Mouse (Mus musculus): ENCODE results near the gene Slc4a1. TPM values are rescaled to one million over a fixed set of nuclear protein-coding genes. Genes with fewer than 3 reads are reported as not detected.

The Slc4a1 gene
- polyA plus RNA-seq, 1 experiment: not detected

- Histone ChIP-seq H3K27ac (ENCODE audit: insufficient read depth, low read length) (peak within 1 kb of the TSS; percentile 90), H3K4me1 (ENCODE audit: control insufficient read depth, insufficient read depth, low read length) (peaks cover 8% of the 10 kb centered on the region), H3K4me3 (ENCODE audit: insufficient read depth, low read length) (peak within 1 kb of the TSS; percentile 98)
- no peak for TF ChIP-seq CTCF (IDR thresholded peaks at IDR 0.05; ENCODE audit: borderline replicate concordance, insufficient read depth, low read length)
- peak; percentile 67; the same call in 1 of the 2 replicates for TF ChIP-seq POLR2A (IDR thresholded peaks at IDR 0.05; ENCODE audit: low read depth, low read length)
Measured at GRCm38 (mm10) chr11:102319410-102319792, 46.6 kb downstream of the Slc4a1 start, which contains the start of gene Ubtf. Ubtf (minus strand) TSS chr11:102319742.

- TF ChIP-seq CTCF (IDR thresholded peaks at IDR 0.05; ENCODE audit: borderline replicate concordance, insufficient read depth, low read length) (no peak), POLR2A (IDR thresholded peaks at IDR 0.05; ENCODE audit: low read depth, low read length) (peak; percentile 48)
- Histone ChIP-seq H3K4me1 (ENCODE audit: control insufficient read depth, insufficient read depth, low read length) (peaks cover 8% of the 10 kb centered on the region), H3K27ac (ENCODE audit: insufficient read depth, low read length) (peak overlapping the region; percentile 90), H3K4me3 (ENCODE audit: insufficient read depth, low read length) (peak overlapping the region; percentile 98)
Measured at GRCm38 (mm10) chr11:102318576-102319409, 47.2 kb downstream of the Slc4a1 start.

- peak overlapping the region; percentile 90 for H3K27ac ChIP-seq (ENCODE audit: insufficient read depth, low read length)
- H3K4me1 ChIP-seq (ENCODE audit: control insufficient read depth, insufficient read depth, low read length): peaks cover 8% of the 10 kb centered on the region
- peak overlapping the region; percentile 98 for H3K4me3 ChIP-seq (ENCODE audit: insufficient read depth, low read length)
- TF ChIP-seq POLR2A (IDR thresholded peaks at IDR 0.05; ENCODE audit: low read depth, low read length): no peak
- TF ChIP-seq CTCF (IDR thresholded peaks at IDR 0.05; ENCODE audit: borderline replicate concordance, insufficient read depth, low read length): no peak
Measured at GRCm38 (mm10) chr11:102317901-102318575, 48.0 kb downstream of the Slc4a1 start.

GRCm38 (mm10) chr11:102317298-102317900, 48.6 kb downstream of the Slc4a1 start:
- TF ChIP-seq POLR2A (IDR thresholded peaks at IDR 0.05; ENCODE audit: low read depth, low read length) (0 out of 2 replicates have a peak, but pooled peaks have one; percentile 11), CTCF (IDR thresholded peaks at IDR 0.05; ENCODE audit: borderline replicate concordance, insufficient read depth, low read length) (no peak)
- H3K27ac ChIP-seq (ENCODE audit: insufficient read depth, low read length): peak overlapping the region; percentile 92
- peak overlapping the region; percentile 72 for H3K4me3 ChIP-seq (ENCODE audit: insufficient read depth, low read length)
- peaks cover 8% of the 10 kb centered on the region for H3K4me1 ChIP-seq (ENCODE audit: control insufficient read depth, insufficient read depth, low read length)

GRCm38 (mm10) chr11:102316572-102317297, 49.3 kb downstream of the Slc4a1 start:
- peak overlapping the region; percentile 77 for H3K4me3 ChIP-seq (ENCODE audit: insufficient read depth, low read length)
- H3K27ac ChIP-seq (ENCODE audit: insufficient read depth, low read length): peak overlapping the region; percentile 92
- peaks cover 8% of the 10 kb centered on the region for H3K4me1 ChIP-seq (ENCODE audit: control insufficient read depth, insufficient read depth, low read length)
- peak; percentile 34 for TF ChIP-seq POLR2A (IDR thresholded peaks at IDR 0.05; ENCODE audit: low read depth, low read length)
- TF ChIP-seq CTCF (IDR thresholded peaks at IDR 0.05; ENCODE audit: borderline replicate concordance, insufficient read depth, low read length): no peak

GRCm38 (mm10) chr11:102315690-102316571, 50.1 kb downstream of the Slc4a1 start:
- TF ChIP-seq CTCF (IDR thresholded peaks at IDR 0.05; ENCODE audit: borderline replicate concordance, insufficient read depth, low read length) (no peak), POLR2A (IDR thresholded peaks at IDR 0.05; ENCODE audit: low read depth, low read length) (no peak)
- H3K4me1 ChIP-seq (ENCODE audit: control insufficient read depth, insufficient read depth, low read length): peaks cover 8% of the 10 kb centered on the region
- peak overlapping the region; percentile 77 for H3K4me3 ChIP-seq (ENCODE audit: insufficient read depth, low read length)
- H3K27ac ChIP-seq (ENCODE audit: insufficient read depth, low read length): peak overlapping the region; percentile 51

GRCm38 (mm10) chr11:102314321-102314720, 51.7 kb downstream of the Slc4a1 start:
- H3K4me1 ChIP-seq (ENCODE audit: control insufficient read depth, insufficient read depth, low read length): peaks cover 17% of the 10 kb centered on the region
- TF ChIP-seq CTCF (IDR thresholded peaks at IDR 0.05; ENCODE audit: borderline replicate concordance, insufficient read depth, low read length) (no peak), POLR2A (IDR thresholded peaks at IDR 0.05; ENCODE audit: low read depth, low read length) (no peak)
- H3K4me3 ChIP-seq (ENCODE audit: insufficient read depth, low read length): no peak overlapping the region
- H3K27ac ChIP-seq (ENCODE audit: insufficient read depth, low read length): no peak overlapping the region

GRCm38 (mm10) chr11:102312586-102312985, 53.4 kb downstream of the Slc4a1 start:
- H3K4me3 ChIP-seq (ENCODE audit: insufficient read depth, low read length): no peak overlapping the region
- no peak overlapping the region for H3K27ac ChIP-seq (ENCODE audit: insufficient read depth, low read length)
- H3K4me1 ChIP-seq (ENCODE audit: control insufficient read depth, insufficient read depth, low read length): peaks cover 17% of the 10 kb centered on the region
- no peak for TF ChIP-seq POLR2A (IDR thresholded peaks at IDR 0.05; ENCODE audit: low read depth, low read length)
- no peak for TF ChIP-seq CTCF (IDR thresholded peaks at IDR 0.05; ENCODE audit: borderline replicate concordance, insufficient read depth, low read length)

Measured in embryonic fibroblast, embryonic 13.5 days (primary cell).